Mouse (Mus musculus): Measurements from ENCODE around the gene Ppp4r4.
"Not testable (repeated sequence)": the region's sequence is repeated elsewhere in the genome, so short reads cannot be mapped to it uniquely, and the experiment has no call there.

Gene Ppp4r4

DNA sequence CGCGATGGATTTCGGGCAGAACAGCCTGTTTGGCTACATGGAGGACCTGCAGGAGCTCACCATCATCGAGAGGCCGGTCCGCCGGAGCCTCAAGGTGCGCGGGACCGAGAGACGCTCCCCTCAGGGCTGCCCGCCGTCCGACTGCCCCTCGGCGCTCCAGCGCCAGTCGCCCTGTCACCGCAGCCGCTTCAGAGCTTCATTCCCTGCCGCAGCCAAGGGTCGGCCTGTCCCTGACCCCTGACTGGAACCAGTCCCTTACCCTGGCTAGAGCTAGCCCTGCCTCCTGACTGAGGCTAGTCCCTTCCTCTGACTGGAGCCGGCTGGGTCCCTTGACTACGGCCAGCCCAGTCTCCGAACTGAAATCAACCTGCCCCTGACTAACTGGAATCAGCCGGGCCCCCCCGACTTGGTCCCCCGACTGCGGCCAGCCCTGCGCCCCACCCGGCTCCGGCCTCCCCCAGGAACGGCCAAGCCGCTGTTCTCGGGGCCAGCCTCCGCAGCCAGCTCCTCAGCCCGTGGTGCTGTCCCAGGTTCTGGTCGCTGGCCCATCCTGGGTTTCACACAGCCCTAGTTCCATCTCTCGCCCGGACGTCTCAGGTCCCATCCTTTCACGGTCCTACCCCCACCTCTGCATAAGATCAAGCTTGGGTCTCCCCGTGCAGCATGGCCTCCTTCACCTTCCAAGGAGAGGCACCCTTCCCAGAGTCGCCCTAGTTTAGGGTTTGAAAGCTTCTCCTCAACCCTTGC lies 739 bp downstream of the Ppp4r4 start:
- peak in 1 of 2 experiments; percentile 28 for DNase-seq (ENCODE audit: low spot score in 2 of 2)

- no peak for DNase-seq (ENCODE audit: low spot score in 2 of 2)
Measured at GRCm38 (mm10) chr12:103540429-103540828, 8.3 kb downstream of the Ppp4r4 start.

- DNase-seq (ENCODE audit: low spot score in 2 of 2): no peak
Measured at GRCm38 (mm10) chr12:103543351-103543750, 11.3 kb downstream of the Ppp4r4 start.

DNA sequence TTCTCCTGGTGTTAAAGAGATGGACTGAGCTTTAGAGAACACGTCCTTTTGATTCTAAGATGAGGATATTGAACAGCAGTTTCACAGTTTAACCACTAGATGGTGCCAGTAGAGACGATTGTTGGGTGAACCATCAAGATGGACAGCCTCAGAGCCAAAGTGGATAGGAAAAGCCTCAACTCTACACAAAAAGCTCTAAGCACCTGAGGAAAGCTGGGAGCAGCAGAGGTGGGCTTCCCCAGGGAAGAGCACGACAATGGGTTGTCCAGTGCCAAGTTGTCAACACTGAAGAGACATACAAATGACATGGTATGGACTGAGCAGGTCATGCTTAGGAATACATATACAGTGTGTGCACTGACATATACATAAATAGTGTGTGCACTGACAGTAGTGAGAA lies 12.1 kb downstream of the Ppp4r4 start:
- peak in 1 of 2 experiments; percentile 10 for DNase-seq (ENCODE audit: low spot score in 2 of 2)

GRCm38 (mm10) chr12:103547438-103547837 lies 15.4 kb downstream of the Ppp4r4 start:
- DNase-seq (ENCODE audit: low spot score in 2 of 2): no peak

- DNase-seq (ENCODE audit: low spot score in 2 of 2): no peak
Measured at GRCm38 (mm10) chr12:103548526-103548925, 16.4 kb downstream of the Ppp4r4 start.

- no peak for DNase-seq (ENCODE audit: low spot score in 2 of 2)
Measured at GRCm38 (mm10) chr12:103550047-103550446, 18.0 kb downstream of the Ppp4r4 start.

GRCm38 (mm10) chr12:103551422-103551821 lies 19.3 kb downstream of the Ppp4r4 start:
- no peak for DNase-seq (ENCODE audit: low spot score in 2 of 2)

GRCm38 (mm10) chr12:103552506-103552905 lies 20.4 kb downstream of the Ppp4r4 start:
- no peak for DNase-seq (ENCODE audit: low spot score in 2 of 2)

- no peak for DNase-seq (ENCODE audit: low spot score in 2 of 2)
Measured at GRCm38 (mm10) chr12:103553497-103553896, 21.4 kb downstream of the Ppp4r4 start.

- no peak for DNase-seq (ENCODE audit: low spot score in 2 of 2)
Measured at GRCm38 (mm10) chr12:103556856-103557255, 24.8 kb downstream of the Ppp4r4 start.

DNA sequence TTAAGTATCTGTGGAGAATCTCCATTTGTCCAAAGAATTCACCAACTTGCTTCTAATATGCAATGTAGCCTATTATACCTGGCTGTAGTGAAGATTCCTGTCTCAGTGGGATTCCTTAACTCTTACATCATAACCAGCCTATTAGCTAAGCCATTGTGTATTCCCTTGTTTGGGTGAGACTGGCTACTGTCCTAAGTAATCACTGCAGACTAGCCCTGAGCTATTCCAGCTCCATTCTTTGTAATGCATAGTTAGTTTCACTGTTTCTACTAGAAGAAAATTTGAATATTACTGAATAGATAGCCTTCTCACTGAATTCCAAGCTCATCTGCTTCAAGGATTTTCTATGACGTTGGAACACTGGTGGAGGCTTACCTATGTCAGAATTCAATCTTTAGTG lies 32.6 kb downstream of the Ppp4r4 start:
- DNase-seq (ENCODE audit: low spot score in 2 of 2): no peak

GRCm38 (mm10) chr12:103565151-103565550 lies 33.1 kb downstream of the Ppp4r4 start:
- DNase-seq (ENCODE audit: low spot score in 2 of 2): no peak

- DNase-seq (ENCODE audit: low spot score in 2 of 2): no peak
Measured at GRCm38 (mm10) chr12:103567129-103567528, 35.0 kb downstream of the Ppp4r4 start.

GRCm38 (mm10) chr12:103569690-103570089 lies 37.6 kb downstream of the Ppp4r4 start:
- DNase-seq (ENCODE audit: low spot score in 2 of 2): no peak

DNA sequence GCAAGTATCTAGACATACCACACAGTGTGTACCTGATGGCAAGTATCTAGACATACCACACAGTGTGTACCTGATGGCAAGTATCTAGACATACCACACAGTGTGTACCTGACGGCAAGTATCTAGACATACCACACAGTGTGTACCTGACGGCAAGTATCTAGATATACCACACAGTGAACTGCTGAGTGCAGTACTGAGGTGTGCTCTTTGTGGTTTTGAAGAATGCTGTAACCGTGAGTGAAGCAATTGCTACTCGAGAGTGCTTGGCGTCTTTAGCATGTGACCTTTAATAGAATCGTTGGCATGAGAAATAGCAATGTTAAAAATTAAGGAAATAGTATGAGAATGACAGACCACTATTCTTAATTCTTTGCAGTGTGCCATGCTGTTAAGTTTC lies 46.1 kb downstream of the Ppp4r4 start:
- not testable (repeated sequence) for DNase-seq (ENCODE audit: low spot score in 2 of 2)

DNA sequence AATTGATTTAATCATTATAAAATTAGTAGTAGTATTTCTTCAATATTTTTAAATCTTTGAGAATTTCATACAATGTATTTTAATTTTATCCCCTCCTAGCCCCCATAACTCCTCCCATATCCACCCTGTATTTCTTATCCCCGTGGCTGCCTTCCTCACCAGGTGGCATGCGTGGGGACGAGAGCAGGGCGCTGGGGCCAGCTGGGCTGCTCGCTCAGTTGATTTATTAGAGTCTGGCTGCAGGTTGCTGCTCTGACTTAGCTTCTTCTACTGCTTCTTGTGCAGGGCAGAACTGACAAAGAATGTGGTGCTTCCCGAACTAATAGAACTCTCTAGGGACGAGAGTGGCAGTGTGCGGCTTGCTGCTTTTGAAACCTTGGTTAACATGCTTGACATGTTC lies 51.7 kb downstream of the Ppp4r4 start:
- no peak for DNase-seq (ENCODE audit: low spot score in 2 of 2)

DNA sequence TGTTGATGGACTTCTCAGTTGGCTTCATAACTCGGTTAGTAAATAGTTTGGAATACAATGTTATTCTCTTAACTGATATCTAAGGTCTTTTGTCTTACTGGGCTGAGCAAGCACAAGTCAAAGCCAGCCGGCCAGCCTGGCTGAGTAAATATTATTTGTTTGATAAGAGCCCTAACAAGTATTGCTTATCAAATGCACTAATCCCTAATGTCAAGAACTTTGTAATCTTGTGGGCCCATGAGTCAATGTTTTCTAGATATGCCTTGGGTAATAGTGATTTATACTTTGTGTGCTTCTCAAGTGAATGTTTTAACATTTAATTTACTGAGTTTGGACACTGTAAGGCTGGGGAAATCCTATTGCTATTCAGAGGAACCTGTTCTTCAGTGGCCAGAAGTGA lies 66.3 kb downstream of the Ppp4r4 start:
- DNase-seq (ENCODE audit: low spot score in 2 of 2): no peak

DNA sequence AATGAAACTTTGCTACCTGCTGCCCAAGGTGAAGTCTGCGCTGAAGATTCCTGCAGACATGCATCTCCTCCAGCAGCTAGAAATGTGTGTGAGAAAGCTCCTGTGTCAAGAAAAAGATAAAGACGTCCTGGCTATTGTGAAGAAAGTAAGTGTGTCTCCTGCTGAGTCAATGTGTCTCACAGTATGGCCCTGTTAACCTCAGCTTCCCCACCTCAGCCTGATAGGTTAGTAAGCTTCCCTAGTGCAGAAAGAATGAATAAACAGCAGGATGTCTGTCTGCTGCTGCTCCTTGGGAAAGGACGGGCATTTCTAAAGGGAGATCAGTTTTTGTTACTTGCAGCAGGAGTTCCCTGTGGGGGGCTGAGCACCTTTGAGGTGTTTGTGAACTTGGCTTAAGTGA lies 68.3 kb downstream of the Ppp4r4 start:
- DNase-seq (ENCODE audit: low spot score in 2 of 2): no peak

DNA sequence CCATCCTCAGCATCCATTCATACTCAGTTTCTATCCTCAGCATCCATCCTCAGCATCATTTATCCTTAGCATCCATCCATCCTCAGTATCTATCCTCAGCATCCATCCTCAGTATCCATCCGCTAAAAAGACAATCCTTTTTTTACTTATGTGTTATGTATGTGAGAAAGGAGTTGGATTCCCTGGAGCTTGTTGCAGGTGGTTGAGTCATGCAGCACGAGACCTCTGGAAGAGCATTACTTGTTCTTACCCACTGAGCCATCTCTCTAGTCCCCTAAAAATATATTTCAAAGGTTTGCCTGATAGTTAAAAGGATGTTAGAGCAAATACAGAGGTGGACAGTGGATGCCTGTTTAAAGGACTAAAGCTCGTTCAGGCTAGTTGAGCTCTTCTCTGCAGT lies 69.8 kb downstream of the Ppp4r4 start:
- DNase-seq (ENCODE audit: low spot score in 2 of 2): no peak

GRCm38 (mm10) chr12:103615141-103615540 lies 83.1 kb downstream of the Ppp4r4 start:
- no peak for DNase-seq (ENCODE audit: low spot score in 2 of 2)

DNA sequence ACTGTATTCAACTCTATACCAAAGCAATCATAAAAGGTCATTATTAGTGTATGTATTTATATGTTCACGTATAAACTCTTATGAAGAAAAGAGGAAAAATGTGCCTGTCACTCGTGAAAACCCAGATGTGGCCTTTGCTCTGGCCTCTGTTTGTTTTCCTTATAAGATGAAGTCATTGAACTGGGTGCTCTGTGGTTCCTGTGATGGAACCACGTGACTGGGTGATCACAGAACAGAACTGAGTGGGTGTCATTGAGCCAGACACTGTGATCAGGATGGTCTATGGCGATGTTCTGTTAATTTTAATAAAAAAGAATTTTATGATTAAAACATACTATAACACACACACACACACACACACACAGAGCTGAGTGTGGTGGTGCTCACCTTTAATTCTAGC lies 83.7 kb downstream of the Ppp4r4 start:
- no peak for DNase-seq (ENCODE audit: low spot score in 2 of 2)

DNA sequence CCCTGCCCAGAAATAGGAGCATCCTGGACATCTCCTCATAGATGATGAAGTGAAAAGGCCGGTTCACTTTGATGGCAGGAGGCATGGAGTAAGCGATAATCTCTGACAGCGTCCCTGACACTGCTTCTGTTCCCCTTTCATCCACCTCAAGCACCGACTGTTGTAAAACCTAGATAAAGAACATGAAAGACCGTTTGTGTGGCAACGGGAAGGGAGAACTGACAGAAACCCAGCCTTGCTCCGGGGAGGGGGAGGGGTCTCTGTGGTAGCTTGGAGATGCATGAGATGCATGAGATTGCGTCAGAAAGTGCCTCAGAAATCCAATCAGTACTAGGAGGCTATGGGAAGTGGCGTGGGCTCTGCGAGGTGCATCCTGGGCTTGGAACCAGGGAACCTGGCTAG lies 84.8 kb downstream of the Ppp4r4 start:
- no peak for DNase-seq (ENCODE audit: low spot score in 2 of 2)

DNA sequence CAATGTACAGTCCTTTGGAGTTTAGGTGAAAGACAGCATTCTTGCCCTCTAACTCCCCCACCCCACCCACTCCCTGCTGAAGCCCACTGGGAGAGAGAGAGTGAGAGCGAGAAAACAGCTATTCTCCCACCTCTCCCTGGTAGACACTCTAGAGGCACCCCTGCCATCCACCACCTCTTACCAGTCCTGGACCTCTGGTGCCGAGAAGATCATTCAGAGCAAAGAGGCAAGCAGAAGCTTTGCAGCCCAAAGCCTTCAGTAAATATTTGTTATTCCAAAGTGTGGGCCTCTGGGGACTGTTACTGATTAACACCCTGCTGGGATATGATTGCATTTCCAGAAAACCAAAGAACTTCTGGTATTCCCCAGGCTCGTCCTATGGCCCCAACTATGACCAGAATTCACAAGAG lies 99.1 kb downstream of the Ppp4r4 start, which contains the start of gene Serpina10:
Gene Serpina10 (minus strand): TSS at position 242 of the 410 bp plus-strand sequence.
- DNase-seq (ENCODE audit: low spot score in 2 of 2): no peak
